Comparison of ENCODE assay signal across 29 mouse cellular contexts in genomic region chr14:73377804-73378203, GRCm38 (mm10). TPM values are rescaled to one million over a fixed set of nuclear protein-coding genes. Genes with fewer than 3 reads are reported as not detected.
A peak's percentile ranks its signal among the peaks of the same experiment; 100 is the strongest.
DNase-seq lines count a peak whose midpoint lies in the region; ATAC-seq and TF ChIP-seq lines count a peak whose summit lies in the region.
"Had no signal": no experiment of that assay in that cellular context is flagged by ENCODE, and none has a peak within 500 bp of the region (broad histone marks: within the 10 kb centered on the region; RNA-seq: fewer than 3 reads in every experiment).

No protein-coding gene starts in this region.

- no peak overlapping the region for H3K4me3 ChIP-seq in intestine, embryonic 14.5 days (ENCODE audit: low read depth, low read length)
- H3K4me3 ChIP-seq in intestine, embryonic 16.5 days (ENCODE audit: low read length), result no peak overlapping the region
- H3K4me3 ChIP-seq in stomach, embryonic 14.5 days (ENCODE audit: low read depth, low read length), result no peak overlapping the region
- H3K4me3 ChIP-seq in stomach, postnatal 0 days (ENCODE audit: low read depth, low read length), result no peak overlapping the region
- H3K4me3 ChIP-seq in stomach, embryonic 15.5 days (replicated peaks), result no peak overlapping the region
- H3K4me3 ChIP-seq: forebrain, embryonic 10.5 days; forebrain, embryonic 13.5 days; heart, embryonic 10.5 days; heart, embryonic 13.5 days; intestine, embryonic 15.5 days had no signal

- H3K36me3 ChIP-seq in intestine, embryonic 14.5 days (ENCODE audit: control insufficient read depth, insufficient read depth, low read length), result peaks cover 25% of the 10 kb centered on the region
- peaks cover 4% of the 10 kb centered on the region; the same call in 1 of the 2 replicates for H3K36me3 ChIP-seq in intestine, embryonic 16.5 days (ENCODE audit: control insufficient read depth, insufficient read depth, low read length)
- H3K36me3 ChIP-seq in stomach, embryonic 14.5 days (ENCODE audit: control insufficient read depth, insufficient read depth, low read length), result peaks cover 9% of the 10 kb centered on the region; the same call in 1 of the 2 replicates
- H3K36me3 ChIP-seq in stomach, postnatal 0 days (ENCODE audit: control insufficient read depth, insufficient read depth, low read length), result peaks cover 11% of the 10 kb centered on the region
- 0 out of 2 replicates have a peak, but pooled peaks cover 6% of the 10 kb centered on the region for H3K36me3 ChIP-seq in stomach, embryonic 15.5 days

- no peaks in the 10 kb centered on the region for H3K27me3 ChIP-seq in intestine, embryonic 14.5 days (replicated peaks; ENCODE audit: control insufficient read depth, insufficient read depth, low read length)
- no peaks in the 10 kb centered on the region for H3K27me3 ChIP-seq in intestine, embryonic 16.5 days (replicated peaks; ENCODE audit: control insufficient read depth, insufficient read depth, low read length)
- H3K27me3 ChIP-seq in stomach, embryonic 14.5 days (ENCODE audit: control insufficient read depth, insufficient read depth, low read length), result no peaks in the 10 kb centered on the region
- H3K27me3 ChIP-seq in stomach, postnatal 0 days (ENCODE audit: control insufficient read depth, insufficient read depth, low read length), result no peaks in the 10 kb centered on the region
- H3K27me3 ChIP-seq in stomach, embryonic 15.5 days (replicated peaks), result no peaks in the 10 kb centered on the region
- H3K27me3 ChIP-seq: CH12.LX; forebrain, embryonic 13.5 days; heart, embryonic 13.5 days; intestine, embryonic 15.5 days; Patski had no signal

- H3K27ac ChIP-seq in intestine, embryonic 14.5 days (ENCODE audit: low read depth), result 0 out of 2 replicates have a peak overlapping the region, but pooled peaks have one; percentile 75
- H3K27ac ChIP-seq in intestine, embryonic 16.5 days (ENCODE audit: low read length), result no peak overlapping the region
- peak overlapping the region; percentile 59; the same call in 1 of the 2 replicates for H3K27ac ChIP-seq in stomach, embryonic 14.5 days (ENCODE audit: low read length)
- H3K27ac ChIP-seq in stomach, postnatal 0 days (replicated peaks), result no peak overlapping the region
- 0 out of 2 replicates have a peak overlapping the region, but pooled peaks have one; percentile 55 for H3K27ac ChIP-seq in stomach, embryonic 15.5 days
- H3K27ac ChIP-seq: forebrain, embryonic 10.5 days; forebrain, embryonic 13.5 days; heart, embryonic 10.5 days; heart, embryonic 13.5 days; hindbrain, embryonic 14.5 days; hindbrain, postnatal 0 days had no signal

- no peaks in the 10 kb centered on the region for H3K9me3 ChIP-seq in intestine, embryonic 14.5 days (ENCODE audit: control insufficient read depth, low read length)
- H3K9me3 ChIP-seq in intestine, embryonic 16.5 days (ENCODE audit: control insufficient read depth, low read length), result no peaks in the 10 kb centered on the region
- no peaks in the 10 kb centered on the region for H3K9me3 ChIP-seq in stomach, embryonic 14.5 days (ENCODE audit: control insufficient read depth, low read depth, low read length)
- H3K9me3 ChIP-seq in stomach, postnatal 0 days (ENCODE audit: control insufficient read depth, low read length), result no peaks in the 10 kb centered on the region
- H3K9me3 ChIP-seq in stomach, embryonic 15.5 days, result no peaks in the 10 kb centered on the region
- H3K9me3 ChIP-seq: forebrain, embryonic 10.5 days; forebrain, embryonic 13.5 days; G1E; heart, embryonic 10.5 days; heart, embryonic 13.5 days; intestine, embryonic 15.5 days had no signal

- peaks cover 51% of the 10 kb centered on the region for H3K4me1 ChIP-seq in intestine, embryonic 14.5 days (replicated peaks; ENCODE audit: control insufficient read depth, insufficient read depth, low read length)
- H3K4me1 ChIP-seq in intestine, embryonic 16.5 days (ENCODE audit: control insufficient read depth, insufficient read depth, low read length), result peaks cover 41% of the 10 kb centered on the region
- peaks cover 32% of the 10 kb centered on the region for H3K4me1 ChIP-seq in stomach, embryonic 14.5 days (ENCODE audit: control insufficient read depth, insufficient read depth, low read length)
- H3K4me1 ChIP-seq in stomach, postnatal 0 days (replicated peaks; ENCODE audit: control insufficient read depth, insufficient read depth), result peaks cover 10% of the 10 kb centered on the region
- peaks cover 41% of the 10 kb centered on the region for H3K4me1 ChIP-seq in stomach, embryonic 15.5 days

- no peak for TF ChIP-seq EP300 in stomach, postnatal 0 days (optimal IDR thresholded peaks at IDR 0.05)

- no peak for TF ChIP-seq CTCF in stomach, postnatal 0 days (IDR thresholded peaks at IDR 0.05; ENCODE audit: low read depth)

- no peak for DNase-seq in intestine, embryonic 14.5 days (ENCODE audit: low spot score)
- no peak for DNase-seq in stomach, postnatal 0 days (ENCODE audit: low spot score)
- DNase-seq in thymus, postnatal 4 days, result no peak
- DNase-seq in frontal cortex, postnatal 25 days (ENCODE audit: low spot score in 2 of 2), result no peak
- DNase-seq: adrenal gland, adult 8-10 months; adrenal gland, postnatal 25 days; B cell, adult 2 months; cerebellum, adult 11-12 months; cerebellum, adult 8-10 months; cerebellum, postnatal 14 days; gastrocnemius, postnatal 25 days; heart, adult 2 months; heart, postnatal 14 days; heart, postnatal 4 days had no signal

- H3K9ac ChIP-seq in intestine, embryonic 14.5 days (ENCODE audit: low read length), result no peak overlapping the region
- no peak overlapping the region for H3K9ac ChIP-seq in intestine, embryonic 16.5 days (ENCODE audit: low read depth, low read length)
- H3K9ac ChIP-seq in stomach, embryonic 14.5 days (replicated peaks; ENCODE audit: low read depth, low read length), result no peak overlapping the region
- no peak overlapping the region for H3K9ac ChIP-seq in stomach, postnatal 0 days (ENCODE audit: low read length)
- H3K9ac ChIP-seq in stomach, embryonic 15.5 days, result no peak overlapping the region
- H3K9ac ChIP-seq: forebrain, embryonic 13.5 days; heart, embryonic 13.5 days; hindbrain, embryonic 14.5 days; intestine, embryonic 15.5 days had no signal

- WGBS in intestine, embryonic 14.5 days, result 85% methylated on average over 6 of the region's 6 CpGs
- WGBS in intestine, embryonic 16.5 days, result 82% methylated on average over 6 of the region's 6 CpGs
- 83% methylated on average over 6 of the region's 6 CpGs for WGBS in stomach, embryonic 14.5 days
- 73% methylated on average over 6 of the region's 6 CpGs for WGBS in stomach, postnatal 0 days
- whole genome bisulfite sequencing in stomach, embryonic 15.5 days, result 77% methylated on average over 6 of the region's 6 CpGs

- no peak overlapping the region for H3K4me2 ChIP-seq in intestine, embryonic 14.5 days (ENCODE audit: low read length)
- no peak overlapping the region for H3K4me2 ChIP-seq in intestine, embryonic 16.5 days (ENCODE audit: low read depth, low read length)
- no peak overlapping the region for H3K4me2 ChIP-seq in stomach, embryonic 14.5 days (replicated peaks; ENCODE audit: low read depth, low read length)
- no peak overlapping the region for H3K4me2 ChIP-seq in stomach, postnatal 0 days (replicated peaks; ENCODE audit: low read depth)
- H3K4me2 ChIP-seq in stomach, embryonic 15.5 days, result no peak overlapping the region
- H3K4me2 ChIP-seq: forebrain, embryonic 13.5 days; heart, embryonic 13.5 days; hindbrain, embryonic 14.5 days; intestine, embryonic 15.5 days had no signal

- ATAC-seq in intestine, embryonic 14.5 days (replicated peaks; ENCODE audit: low FRiP score, low TSS enrichment, low read depth), result no peak
- ATAC-seq in intestine, embryonic 16.5 days, result no peak
- no peak for ATAC-seq in stomach, embryonic 14.5 days (ENCODE audit: insufficient number of reproducible peaks, insufficient read depth, low FRiP score, low read depth)
- no peak for ATAC-seq in stomach, postnatal 0 days (ENCODE audit: low FRiP score, low TSS enrichment)
- ATAC-seq in activated CD4-positive, CD25-positive, alpha-beta regulatory T cell, adult 4 months, result peak; percentile 39
- ATAC-seq in stomach, embryonic 15.5 days (ENCODE audit: insufficient read depth, low FRiP score, low read depth), result no peak
- ATAC-seq: forebrain, embryonic 13.5 days; forebrain, embryonic 16.5 days; hindbrain, postnatal 0 days; Patski had no signal

RNA-seq across cellular contexts. Expression of gene Itm2b, which starts 7.3 kb away (rescaled TPM):
- polyA plus RNA-seq in intestine, embryonic 14.5 days (2014; fragmentation: Nextera tagmentation; extraction: Ambion mirVana), result 596 and 606 TPM in 2 replicates
- polyA plus RNA-seq in intestine, embryonic 16.5 days (2015; fragmentation: Nextera tagmentation; extraction: Ambion mirVana), result 702 and 717 TPM in 2 replicates
- 864 and 920 TPM in 2 replicates for polyA plus RNA-seq in stomach, embryonic 14.5 days (2014; fragmentation: Nextera tagmentation; extraction: Ambion mirVana)
- polyA plus RNA-seq in stomach, postnatal 0 days (2015; fragmentation: Nextera tagmentation; extraction: Ambion mirVana), result 1,381 and 1,408 TPM in 2 replicates
- polyA plus RNA-seq in activated CD4-positive, CD25-positive, alpha-beta regulatory T cell, adult 4 months (2017; shearing (Covaris generic)), result 1,000 to 10,000 TPM in 1 of 2 experiments, 100 to 1,000 TPM in 1; 963 to 1,015 TPM
- 866 and 945 TPM in 2 replicates for polyA plus RNA-seq in stomach, embryonic 15.5 days (2015; fragmentation: Nextera tagmentation; extraction: Ambion mirVana)

RNA-seq across cellular contexts. Expression of gene Rb1, which starts 52.2 kb away (rescaled TPM):
- 18.0 and 21.8 TPM in 2 replicates for polyA plus RNA-seq in intestine, embryonic 14.5 days (2014; fragmentation: Nextera tagmentation; extraction: Ambion mirVana)
- polyA plus RNA-seq in intestine, embryonic 16.5 days (2015; fragmentation: Nextera tagmentation; extraction: Ambion mirVana), result 13.0 and 14.9 TPM in 2 replicates
- 22.6 and 28.6 TPM in 2 replicates for polyA plus RNA-seq in stomach, embryonic 14.5 days (2014; fragmentation: Nextera tagmentation; extraction: Ambion mirVana)
- 13.8 and 15.4 TPM in 2 replicates for polyA plus RNA-seq in stomach, postnatal 0 days (2015; fragmentation: Nextera tagmentation; extraction: Ambion mirVana)
- polyA plus RNA-seq in activated CD4-positive, CD25-positive, alpha-beta regulatory T cell, adult 4 months (2017; shearing (Covaris generic)), result 10 to 100 TPM; 12.1 to 92.0 TPM
- 22.9 and 26.0 TPM in 2 replicates for polyA plus RNA-seq in stomach, embryonic 15.5 days (2015; fragmentation: Nextera tagmentation; extraction: Ambion mirVana)

Comparison
In these comparisons a context has a peak if more than half of its experiments do, and no peak if none do; other contexts are left out.
1. H3K27ac ChIP-seq: peak in intestine, embryonic 14.5 days (single experiment), stomach, embryonic 14.5 days (single experiment) and stomach, embryonic 15.5 days (single experiment); none in intestine, embryonic 16.5 days (single experiment) and stomach, postnatal 0 days (single experiment).